Mouse (Mus musculus): ENCODE measurements around the gene Zfp770.
A peak's percentile ranks its signal among the peaks of the same experiment; 100 is the strongest.
"Not testable (repeated sequence)": the region's sequence is repeated elsewhere in the genome, so short reads cannot be mapped to it uniquely, and the experiment has no call there.

The Zfp770 gene

DNA sequence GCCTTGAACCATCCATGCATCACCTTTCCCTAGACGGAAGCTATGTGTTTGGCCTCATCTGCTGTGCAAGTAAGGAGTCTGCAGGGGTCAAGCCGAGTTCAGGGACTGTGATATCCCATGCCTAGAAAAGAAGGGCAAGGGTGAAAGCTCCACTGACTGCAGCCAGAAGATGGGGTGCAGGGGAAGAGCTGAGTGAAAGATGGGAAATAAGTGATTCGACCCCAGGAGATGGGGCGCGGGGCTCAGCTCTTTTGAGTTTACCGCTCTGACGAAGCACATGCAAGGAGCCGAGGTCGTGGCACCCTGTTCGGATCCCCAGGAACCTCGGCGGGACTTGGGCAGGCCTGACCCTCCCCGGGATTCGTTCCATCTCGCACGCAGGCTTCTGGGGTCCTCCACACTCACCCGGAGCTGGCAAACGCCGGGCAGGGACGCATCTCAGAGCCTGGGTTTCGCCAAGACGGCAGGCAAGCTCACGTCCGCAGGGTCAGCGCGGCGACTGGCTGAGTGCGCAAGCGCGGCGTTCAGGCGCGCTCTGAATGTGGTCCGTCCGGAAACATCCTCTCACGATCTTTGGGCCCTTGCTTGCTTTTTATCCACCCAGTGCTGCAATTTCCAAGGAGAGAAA is at the start of gene Zfp770:
Gene Zfp770, minus strand, starts transcription at position 538 of the 628 bp plus-strand sequence.
- peak; percentile 93 for DNase-seq (ENCODE audit: low spot score)

GRCm38 (mm10) chr2:114249440-114249839 is 48.2 kb upstream of the Zfp770 start:
- DNase-seq (ENCODE audit: low spot score): no peak

- no peak for DNase-seq (ENCODE audit: low spot score)
Measured at GRCm38 (mm10) chr2:114237639-114238038, 36.4 kb upstream of the Zfp770 start.

- no peak for DNase-seq (ENCODE audit: low spot score)
Measured at GRCm38 (mm10) chr2:114236566-114236965, 35.3 kb upstream of the Zfp770 start.

GRCm38 (mm10) chr2:114235584-114235983 is 34.3 kb upstream of the Zfp770 start:
- DNase-seq (ENCODE audit: low spot score): no peak

GRCm38 (mm10) chr2:114231248-114231647 is 30.0 kb upstream of the Zfp770 start:
- no peak for DNase-seq (ENCODE audit: low spot score)

GRCm38 (mm10) chr2:114228672-114229071 is 27.4 kb upstream of the Zfp770 start:
- no peak for DNase-seq (ENCODE audit: low spot score)

DNA sequence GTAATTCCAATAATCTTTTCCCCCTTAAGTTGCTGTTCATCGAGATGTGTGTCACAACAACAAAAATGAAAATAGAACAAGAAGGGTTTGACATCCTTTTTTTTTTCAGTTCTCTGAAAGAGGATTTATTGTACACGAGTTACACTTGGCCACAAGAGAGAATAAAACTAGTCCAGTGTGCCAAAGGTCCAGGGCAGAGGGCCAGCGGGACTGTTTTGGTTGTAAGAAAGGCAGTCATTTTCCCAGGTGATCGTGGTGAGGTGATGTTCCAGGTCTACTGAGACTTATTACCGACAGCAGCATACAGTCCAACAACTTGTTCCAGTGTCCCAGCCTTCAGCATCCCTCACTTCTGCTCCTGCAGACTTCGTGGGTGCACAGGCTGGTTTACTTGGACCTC is 3.8 kb upstream of the Zfp770 start:
- DNase-seq (ENCODE audit: low spot score): no peak

DNA sequence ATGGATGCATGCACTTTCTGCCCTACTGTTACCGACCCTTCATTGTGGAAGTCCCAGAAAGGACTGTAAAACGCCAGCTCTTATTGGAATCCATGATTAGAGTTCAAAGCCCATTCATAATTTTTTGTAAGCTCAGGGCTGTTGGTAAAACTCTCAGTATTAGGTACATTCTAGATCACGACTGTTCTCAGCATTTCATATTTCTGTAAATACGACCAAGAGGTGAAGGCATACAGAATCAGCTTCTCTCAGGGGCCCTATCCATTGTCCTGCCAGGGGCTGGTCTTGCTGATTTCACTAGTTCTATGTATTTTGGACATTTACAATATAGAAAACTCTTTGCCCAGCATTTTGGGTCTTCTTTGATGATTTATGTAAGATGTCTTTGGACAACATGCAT is 305 bp upstream of the Zfp770 start:
- peak; percentile 3 for DNase-seq (ENCODE audit: low spot score)

- DNase-seq (ENCODE audit: low spot score): no peak
Measured at GRCm38 (mm10) chr2:114196421-114196820, 4.8 kb downstream of the Zfp770 start.

GRCm38 (mm10) chr2:114186924-114187323 is 14.3 kb downstream of the Zfp770 start, which contains the start of gene Aqr:
Aqr (minus strand) TSS chr2:114187024.
- not testable (repeated sequence) for DNase-seq (ENCODE audit: low spot score)

GRCm38 (mm10) chr2:114177802-114178733 is 23.2 kb downstream of the Zfp770 start:
- no peak for DNase-seq (ENCODE audit: low spot score)

- peak; percentile 87 for DNase-seq (ENCODE audit: low spot score)
Measured at GRCm38 (mm10) chr2:114174651-114175484, 26.4 kb downstream of the Zfp770 start.

DNA sequence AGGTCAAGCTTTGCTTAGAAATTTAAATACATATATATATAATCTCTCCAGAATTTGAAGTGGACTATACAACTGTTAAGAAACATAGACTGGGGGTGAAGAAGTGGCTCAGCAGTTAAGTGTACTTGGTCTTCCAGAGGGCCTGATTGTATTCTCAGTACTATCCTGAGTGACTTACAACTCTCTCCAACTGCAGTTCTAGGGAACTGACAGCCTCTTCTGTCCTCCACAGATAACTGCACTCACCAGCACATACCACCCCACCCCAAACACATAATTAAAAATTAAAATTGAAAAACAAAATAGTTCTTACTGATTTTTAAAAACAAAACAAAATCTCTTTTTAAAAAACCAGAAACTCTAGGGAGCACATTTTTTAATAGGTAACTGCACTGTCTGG is 28.0 kb downstream of the Zfp770 start:
- no peak for DNase-seq (ENCODE audit: low spot score)

DNA sequence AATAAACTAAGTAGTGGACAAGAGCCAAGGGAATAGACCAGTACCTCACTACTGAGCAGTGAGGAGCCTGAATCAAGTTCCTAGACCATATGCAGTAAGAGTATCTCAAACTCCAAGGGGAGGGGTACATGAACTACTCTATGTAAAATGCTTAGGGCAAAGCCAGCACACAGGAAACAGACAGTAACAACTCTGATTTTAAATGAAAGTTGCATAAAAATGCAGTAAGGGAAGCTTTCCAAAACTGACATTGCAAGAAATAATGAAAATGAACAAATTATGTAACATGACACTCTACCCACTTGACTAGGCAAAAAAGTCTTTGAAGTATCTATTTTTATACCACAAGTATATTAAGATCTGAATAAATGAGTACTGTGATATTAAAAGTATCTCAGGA is 33.4 kb downstream of the Zfp770 start:
- no peak for DNase-seq (ENCODE audit: low spot score)

- DNase-seq (ENCODE audit: low spot score): no peak
Measured at GRCm38 (mm10) chr2:114161978-114162377, 39.3 kb downstream of the Zfp770 start.

- DNase-seq (ENCODE audit: low spot score): no peak
Measured at GRCm38 (mm10) chr2:114157345-114157744, 43.9 kb downstream of the Zfp770 start.

DNA sequence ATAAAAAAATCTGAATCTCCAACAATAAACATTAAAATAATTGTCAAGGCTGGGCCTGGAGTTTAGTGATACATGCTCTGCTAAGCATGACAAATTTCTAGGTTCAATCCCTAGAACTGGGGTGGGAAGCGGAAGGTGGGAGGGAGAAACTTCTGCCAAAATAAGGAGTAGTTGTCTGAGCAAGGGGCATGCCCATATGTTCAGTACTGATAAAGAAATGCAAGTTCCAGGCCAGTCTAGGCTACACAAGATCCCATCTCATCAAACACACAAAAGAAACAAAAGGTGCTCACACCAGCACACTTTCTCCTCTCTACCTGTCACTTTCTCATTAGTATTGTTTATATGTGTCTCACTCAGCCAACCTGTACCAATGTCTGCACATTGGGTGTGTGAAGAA is 44.6 kb downstream of the Zfp770 start:
- DNase-seq (ENCODE audit: low spot score): no peak

DNA sequence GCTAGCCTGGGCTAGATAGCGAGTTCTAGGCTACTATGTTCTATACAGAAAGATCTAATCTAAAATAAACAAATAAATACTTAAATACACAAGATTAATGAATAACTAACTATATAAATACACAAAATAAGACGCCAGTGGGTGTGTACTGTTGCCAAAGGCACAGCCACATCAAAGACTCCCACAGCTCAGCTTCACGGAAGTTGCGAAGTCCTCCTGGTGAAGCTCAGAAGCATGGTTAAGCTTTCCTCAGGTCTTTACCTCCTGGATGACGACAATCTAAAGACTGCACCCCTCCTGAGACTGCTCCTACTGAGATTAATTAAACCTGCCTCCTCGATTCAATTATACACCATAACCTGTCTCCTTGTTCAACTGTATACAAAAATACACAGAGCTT is 48.0 kb downstream of the Zfp770 start:
- DNase-seq (ENCODE audit: low spot score): no peak

DNA sequence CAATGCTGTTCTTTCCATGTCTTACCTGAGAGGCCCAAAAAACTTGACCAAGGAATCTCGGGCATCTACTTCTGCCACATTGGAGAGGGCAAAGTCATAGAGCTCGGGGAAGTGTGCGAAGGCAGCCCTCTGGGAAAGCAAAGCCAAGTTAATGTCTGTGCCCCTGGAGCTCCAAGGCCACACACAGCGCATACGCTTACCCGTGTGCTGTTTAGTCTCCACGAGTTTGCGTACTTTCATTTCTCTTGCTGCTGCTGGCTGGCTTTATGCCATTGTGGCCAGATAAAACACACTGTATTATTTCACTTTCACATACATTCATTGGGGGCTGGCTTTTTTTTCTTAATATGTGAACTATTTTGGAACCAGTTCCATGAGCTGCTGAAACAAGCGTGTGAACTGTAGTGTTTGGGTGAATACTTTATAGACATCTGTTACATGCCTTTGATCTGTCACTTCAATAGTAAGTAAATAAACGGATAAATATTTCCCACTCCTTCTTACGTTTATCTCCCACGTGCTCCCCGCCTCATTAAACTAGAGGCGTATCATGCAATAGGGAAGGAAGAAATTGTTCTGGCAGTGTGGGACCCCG is 54.3 kb downstream of the Zfp770 start:
- DNase-seq (ENCODE audit: low spot score): no peak

- DNase-seq (ENCODE audit: low spot score): peak; percentile 48
Measured at GRCm38 (mm10) chr2:114145315-114145801, 55.9 kb downstream of the Zfp770 start.

GRCm38 (mm10) chr2:114144915-114145314 is 56.4 kb downstream of the Zfp770 start:
- DNase-seq (ENCODE audit: low spot score): no peak

Data from embryo, embryonic 10 days (tissue).